Mouse (Mus musculus) thymus, adult 18-20 months (tissue): Measurements from ENCODE around the gene Pkdcc.

Source experiments
- DNase-seq, 2 experiments: peaks; one replicate each; pipeline ENCODE4 v3.0.0; 2022; ENCODE audit warnings: mixed read lengths in 2 of 2

The Pkdcc gene

DNA sequence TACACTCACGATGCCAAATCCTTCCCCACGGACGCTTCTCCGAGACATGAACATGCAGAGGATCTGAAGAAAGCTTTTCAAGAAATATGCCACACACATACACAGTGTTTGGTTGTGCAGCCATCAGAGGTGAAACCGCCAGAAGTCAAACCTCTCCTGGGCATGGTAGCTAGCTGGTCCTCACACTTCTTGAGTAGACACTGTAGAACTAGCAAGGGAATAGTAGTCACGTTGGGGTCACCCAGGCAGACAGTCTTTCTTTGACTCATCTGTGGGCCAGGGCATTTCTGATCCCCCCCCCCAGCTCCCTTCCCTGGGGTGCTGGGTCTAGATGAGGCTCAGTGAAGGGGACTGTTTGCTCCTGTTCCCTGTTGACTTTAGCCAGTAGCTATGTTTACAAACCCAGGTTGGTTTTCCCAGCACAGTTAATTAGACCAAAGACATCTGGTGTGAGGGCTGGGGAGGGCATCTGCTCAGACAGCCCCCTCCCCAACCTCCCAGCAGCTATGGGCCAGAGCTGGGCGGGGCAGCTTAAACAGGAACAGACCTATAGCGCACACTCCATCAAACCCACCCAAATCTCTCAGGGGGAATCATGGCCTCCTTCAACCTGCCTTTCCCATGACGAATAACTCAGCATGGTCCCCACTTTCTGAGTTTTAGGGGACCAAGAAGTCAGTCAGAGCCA lies 1.7 kb upstream of the Pkdcc start:
- no peak for DNase-seq

GRCm38 (mm10) chr17:83214161-83214592 lies 915 bp upstream of the Pkdcc start:
- DNase-seq = peak in 1 of 2 experiments; percentile 21

GRCm38 (mm10) chr17:83215529-83216244 lies 595 bp downstream of the Pkdcc start:
- no peak for DNase-seq

DNA sequence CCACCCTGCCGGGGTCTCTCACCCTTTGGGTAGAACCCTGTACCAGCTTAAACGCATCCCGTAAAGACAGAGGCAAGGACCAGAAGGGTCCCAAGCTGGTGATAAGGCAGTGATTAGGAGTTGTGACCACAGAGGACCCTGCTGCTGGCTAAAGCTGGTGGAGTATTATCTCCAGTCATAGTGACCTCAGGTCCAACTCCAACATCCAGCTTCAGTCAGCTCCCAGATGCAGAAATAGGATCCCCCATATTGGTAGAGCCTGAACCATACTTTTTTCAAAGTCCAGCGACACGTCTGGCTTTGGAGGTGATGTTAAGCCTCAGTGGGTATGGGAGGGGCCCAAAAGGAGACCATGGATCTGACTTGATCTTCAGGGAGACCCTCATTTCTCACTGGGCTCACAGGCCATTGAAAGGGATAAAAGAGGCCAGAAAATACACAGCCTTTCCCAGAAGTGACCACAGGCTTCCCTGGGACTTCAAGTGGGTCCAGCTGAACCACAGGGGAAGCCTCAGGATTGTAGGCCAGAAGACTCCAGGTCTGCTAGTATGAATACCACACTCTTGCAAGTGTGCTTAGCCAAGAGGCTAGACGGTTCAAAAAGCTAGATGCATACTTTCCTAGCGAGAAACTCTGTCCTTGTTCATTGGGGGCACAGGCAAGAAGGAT lies 1.3 kb downstream of the Pkdcc start:
- DNase-seq = no peak

- no peak for DNase-seq
Observed at GRCm38 (mm10) chr17:83218189-83218588, 3.1 kb downstream of the Pkdcc start.

DNA sequence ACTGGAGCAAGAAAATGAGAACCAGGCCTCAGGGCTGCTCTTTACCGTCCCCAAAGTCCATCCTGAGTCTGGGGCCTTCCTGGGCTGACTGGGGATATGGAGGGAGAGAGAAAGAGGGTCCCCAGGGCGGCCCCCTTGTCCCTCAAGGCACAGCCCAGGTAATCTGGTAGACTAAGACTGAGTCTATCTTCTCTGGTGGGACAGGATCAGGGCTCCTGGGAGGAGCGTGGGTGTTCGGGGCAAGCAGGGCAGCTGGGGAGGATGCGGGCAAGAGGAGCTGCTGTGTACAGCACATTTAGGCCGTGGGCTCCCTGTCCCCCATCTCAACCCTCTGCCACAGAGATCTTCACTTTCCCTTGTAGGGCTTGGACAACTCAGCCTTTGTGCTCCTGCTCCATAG lies 3.6 kb downstream of the Pkdcc start:
- DNase-seq = no peak

- DNase-seq = no peak
Observed at GRCm38 (mm10) chr17:83219351-83220287, 4.5 kb downstream of the Pkdcc start.

GRCm38 (mm10) chr17:83220954-83221538 lies 6.0 kb downstream of the Pkdcc start:
- no peak for DNase-seq

GRCm38 (mm10) chr17:83221611-83222500 lies 6.8 kb downstream of the Pkdcc start:
- no peak for DNase-seq

- DNase-seq = no peak
Observed at GRCm38 (mm10) chr17:83222705-83223104, 7.6 kb downstream of the Pkdcc start.

- no peak for DNase-seq
Observed at GRCm38 (mm10) chr17:83224451-83224971, 9.4 kb downstream of the Pkdcc start.

GRCm38 (mm10) chr17:83226395-83226986 lies 11.4 kb downstream of the Pkdcc start:
- DNase-seq = no peak

DNA sequence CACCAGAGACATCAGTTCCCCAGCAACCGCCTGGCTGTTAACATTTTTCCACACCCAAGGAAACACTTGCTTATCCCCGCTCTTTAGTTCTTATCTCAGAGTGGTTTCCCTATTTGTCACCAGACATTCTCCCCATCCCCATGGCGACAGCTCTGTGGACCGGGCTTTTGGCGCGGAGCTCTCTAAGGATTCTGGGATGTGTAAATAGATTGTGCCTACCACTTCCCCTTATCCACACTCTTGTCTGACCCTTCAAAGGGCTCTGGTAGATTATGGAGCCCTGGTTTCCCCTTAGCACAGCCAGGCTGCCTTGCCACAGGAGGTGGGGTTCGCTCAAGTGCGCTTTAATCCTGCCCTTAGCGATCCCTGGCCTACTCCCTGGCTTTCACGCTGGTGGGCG lies 16.3 kb downstream of the Pkdcc start:
- no peak for DNase-seq

- no peak for DNase-seq
Observed at GRCm38 (mm10) chr17:83235227-83235626, 20.1 kb downstream of the Pkdcc start.

- no peak for DNase-seq
Observed at GRCm38 (mm10) chr17:83236202-83236601, 21.1 kb downstream of the Pkdcc start.

- DNase-seq = no peak
Observed at GRCm38 (mm10) chr17:83238123-83239058, 23.3 kb downstream of the Pkdcc start.

GRCm38 (mm10) chr17:83244502-83244901 lies 29.4 kb downstream of the Pkdcc start:
- no peak for DNase-seq

GRCm38 (mm10) chr17:83245460-83245859 lies 30.4 kb downstream of the Pkdcc start:
- DNase-seq = no peak

GRCm38 (mm10) chr17:83246090-83246489 lies 31.0 kb downstream of the Pkdcc start:
- DNase-seq = no peak
